Mouse (Mus musculus): Measurements from ENCODE around the gene St3gal3. TPM values are rescaled to one million over a fixed set of nuclear protein-coding genes. Genes with fewer than 3 reads are reported as not detected.

Gene St3gal3
- total RNA-seq, 4 experiments from 2014 or later = 61.5 to 67.5 (median 67.2) TPM

GRCm38 (mm10) chr4:118089939-118090338, 44.8 kb downstream of the St3gal3 start:
- peak; percentile 34 for DNase-seq (ENCODE audit: low spot score)

GRCm38 (mm10) chr4:118088771-118089170, 45.9 kb downstream of the St3gal3 start:
- no peak for DNase-seq (ENCODE audit: low spot score)

- DNase-seq (ENCODE audit: low spot score) = no peak
Observed at GRCm38 (mm10) chr4:118085025-118085424, 49.7 kb downstream of the St3gal3 start.

GRCm38 (mm10) chr4:118083217-118083951, 51.3 kb downstream of the St3gal3 start:
- peak; percentile 95 for DNase-seq (ENCODE audit: low spot score)

- DNase-seq (ENCODE audit: low spot score) = no peak
Observed at GRCm38 (mm10) chr4:118081608-118082331, 52.9 kb downstream of the St3gal3 start.

- DNase-seq (ENCODE audit: low spot score) = no peak
Observed at GRCm38 (mm10) chr4:118080481-118080880, 54.2 kb downstream of the St3gal3 start.

GRCm38 (mm10) chr4:118079195-118079594, 55.5 kb downstream of the St3gal3 start:
- DNase-seq (ENCODE audit: low spot score) = no peak

GRCm38 (mm10) chr4:118078576-118078975, 56.1 kb downstream of the St3gal3 start:
- no peak for DNase-seq (ENCODE audit: low spot score)

GRCm38 (mm10) chr4:118077293-118077752, 57.4 kb downstream of the St3gal3 start:
- no peak for DNase-seq (ENCODE audit: low spot score)

GRCm38 (mm10) chr4:118076648-118077047, 58.1 kb downstream of the St3gal3 start:
- no peak for DNase-seq (ENCODE audit: low spot score)

GRCm38 (mm10) chr4:118075343-118075742, 59.4 kb downstream of the St3gal3 start:
- no peak for DNase-seq (ENCODE audit: low spot score)

GRCm38 (mm10) chr4:118074236-118074635, 60.5 kb downstream of the St3gal3 start:
- DNase-seq (ENCODE audit: low spot score) = no peak

- no peak for DNase-seq (ENCODE audit: low spot score)
Observed at GRCm38 (mm10) chr4:118073128-118073527, 61.6 kb downstream of the St3gal3 start.

GRCm38 (mm10) chr4:118071891-118072290, 62.8 kb downstream of the St3gal3 start:
- no peak for DNase-seq (ENCODE audit: low spot score)

- no peak for DNase-seq (ENCODE audit: low spot score)
Observed at GRCm38 (mm10) chr4:118070255-118071234, 64.2 kb downstream of the St3gal3 start.

GRCm38 (mm10) chr4:118061809-118062463, 72.8 kb downstream of the St3gal3 start:
- DNase-seq (ENCODE audit: low spot score) = no peak

GRCm38 (mm10) chr4:118060915-118061530, 73.7 kb downstream of the St3gal3 start:
- peak; percentile 67 for DNase-seq (ENCODE audit: low spot score)

- DNase-seq (ENCODE audit: low spot score) = peak; percentile 43
Observed at GRCm38 (mm10) chr4:118059816-118060475, 74.8 kb downstream of the St3gal3 start.

GRCm38 (mm10) chr4:118058116-118058677, 76.5 kb downstream of the St3gal3 start:
- peak; percentile 70 for DNase-seq (ENCODE audit: low spot score)

- no peak for DNase-seq (ENCODE audit: low spot score)
Observed at GRCm38 (mm10) chr4:118057076-118057475, 77.6 kb downstream of the St3gal3 start.

Measured in heart, adult 8-10 months (tissue).